Mouse (Mus musculus) heart, postnatal 4 days (tissue): ENCODE data around the gene Gm29427. TPM values are rescaled to one million over a fixed set of nuclear protein-coding genes. Genes with fewer than 3 reads are reported as not detected.
"Not testable (repeated sequence)": the region's sequence is repeated elsewhere in the genome, so short reads cannot be mapped to it uniquely, and the experiment has no call there.

Experiments used
- DNase-seq: peaks from one replicate; pipeline ENCODE4 v3.0.0; 2021
- total RNA-seq, 2 experiments: library from RNA; stranded (reverse); gene quantifications; 2 replicates each; pipeline ENCODE4 v1.2.3; 2021

Gene Gm29427
- total RNA-seq, 2 experiments from 2014 or later: not detected

GRCm38 (mm10) chr1:130659641-130660040 is 56.0 kb downstream of the Gm29427 start:
- DNase-seq: not testable (repeated sequence)

GRCm38 (mm10) chr1:130644103-130644502 is 71.5 kb downstream of the Gm29427 start:
- DNase-seq: no peak

- DNase-seq: no peak
Measured at GRCm38 (mm10) chr1:130640967-130641366, 74.6 kb downstream of the Gm29427 start.

GRCm38 (mm10) chr1:130633761-130634410 is 81.7 kb downstream of the Gm29427 start:
- peak; percentile 84 for DNase-seq

- DNase-seq: no peak
Measured at GRCm38 (mm10) chr1:130633316-130633715, 82.3 kb downstream of the Gm29427 start.

GRCm38 (mm10) chr1:130629521-130629920 is 86.1 kb downstream of the Gm29427 start, which contains the start of gene Zp3r:
Gene Zp3r (minus strand): TSS chr1:130629621.
- no peak for DNase-seq

Other genes starting within 250 kb of the Gm29427 start
- not detected for gene Zp3r, start 86.2 kb downstream of the Gm29427 start, total RNA-seq
- gene C4bp, start 54.2 kb downstream of the Gm29427 start, total RNA-seq: not detected
- 1 to 10 TPM; 6.4 to 6.5 TPM for gene Yod1, start 1.5 kb upstream of the Gm29427 start, total RNA-seq
- 10 to 100 TPM; 25.6 to 26.0 TPM for gene Pfkfb2, start 13.5 kb upstream of the Gm29427 start, total RNA-seq
- under 1 TPM; 0.79 to 0.97 TPM for gene AA986860, start 16.2 kb upstream of the Gm29427 start, total RNA-seq
- gene Fcamr, start 85.1 kb upstream of the Gm29427 start, total RNA-seq: under 1 TPM; 0.38 to 0.76 TPM
- not detected for gene Pigr, start 110.9 kb upstream of the Gm29427 start, total RNA-seq
- gene Fcmr, start 149.9 kb upstream of the Gm29427 start, total RNA-seq: 1 to 10 TPM in 1 of 2 experiments, under 1 TPM in 1; 0.63 to 1.2 TPM
- not detected for gene Il24, start 171.7 kb upstream of the Gm29427 start, total RNA-seq
- gene Il20, start 195.7 kb upstream of the Gm29427 start, total RNA-seq: not detected
- gene Il19, start 224.3 kb upstream of the Gm29427 start, total RNA-seq: not detected